Mouse (Mus musculus) fat pad, adult 2 months (tissue): ENCODE data around the gene Cpb1.

ENCODE experiments used
- DNase-seq: peaks from one replicate; pipeline ENCODE4 v3.0.0-alpha.2; 2011; ENCODE audit warnings: low read depth, low spot score; ENCODE audit errors: extremely low read depth

The Cpb1 gene

DNA sequence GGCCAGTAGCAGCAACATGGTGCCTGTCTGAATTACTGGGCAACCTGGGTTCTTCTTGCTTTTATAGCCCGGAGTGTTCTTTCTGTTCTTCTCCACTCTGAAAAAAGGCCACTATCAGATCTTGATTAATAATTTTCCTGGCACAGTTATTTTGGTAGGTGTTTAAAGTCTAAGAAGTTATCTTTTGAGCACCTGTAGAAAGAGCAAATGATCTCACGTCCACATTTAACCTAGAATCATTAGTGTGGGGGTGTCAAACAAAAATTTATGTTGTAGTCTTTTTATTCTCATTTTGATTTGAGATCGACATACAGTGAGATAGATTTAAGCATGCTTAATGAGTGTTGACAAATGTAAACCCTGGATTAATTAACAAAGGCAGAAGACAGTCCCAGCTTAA is at the start of gene Cpb1:
Cpb1 (minus strand) TSS at position 101 of the 400 bp plus-strand sequence.
- no peak for DNase-seq

GRCm38 (mm10) chr3:20317233-20317632 is 41.7 kb upstream of the Cpb1 start:
- no peak for DNase-seq

DNA sequence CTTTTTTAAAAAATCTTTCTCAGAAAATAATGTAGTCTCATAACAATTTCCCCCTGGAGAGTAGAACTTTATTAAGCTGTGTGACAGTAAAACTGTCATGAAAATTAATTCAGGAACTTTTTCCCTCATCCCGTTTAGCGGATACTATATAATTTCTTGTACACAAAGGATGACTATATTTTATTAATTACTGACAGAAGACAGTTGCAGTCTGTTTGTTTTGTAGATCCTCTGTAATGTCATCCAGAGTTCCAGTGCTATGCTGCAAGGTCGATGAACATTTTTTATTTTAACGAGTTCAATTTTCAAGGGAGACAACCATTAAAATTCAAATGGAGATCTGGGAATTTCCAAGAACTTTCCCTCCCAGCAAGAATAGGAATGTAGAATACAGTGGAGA is 33.6 kb upstream of the Cpb1 start:
- no peak for DNase-seq

GRCm38 (mm10) chr3:20307256-20307655 is 31.7 kb upstream of the Cpb1 start:
- DNase-seq, result no peak

DNA sequence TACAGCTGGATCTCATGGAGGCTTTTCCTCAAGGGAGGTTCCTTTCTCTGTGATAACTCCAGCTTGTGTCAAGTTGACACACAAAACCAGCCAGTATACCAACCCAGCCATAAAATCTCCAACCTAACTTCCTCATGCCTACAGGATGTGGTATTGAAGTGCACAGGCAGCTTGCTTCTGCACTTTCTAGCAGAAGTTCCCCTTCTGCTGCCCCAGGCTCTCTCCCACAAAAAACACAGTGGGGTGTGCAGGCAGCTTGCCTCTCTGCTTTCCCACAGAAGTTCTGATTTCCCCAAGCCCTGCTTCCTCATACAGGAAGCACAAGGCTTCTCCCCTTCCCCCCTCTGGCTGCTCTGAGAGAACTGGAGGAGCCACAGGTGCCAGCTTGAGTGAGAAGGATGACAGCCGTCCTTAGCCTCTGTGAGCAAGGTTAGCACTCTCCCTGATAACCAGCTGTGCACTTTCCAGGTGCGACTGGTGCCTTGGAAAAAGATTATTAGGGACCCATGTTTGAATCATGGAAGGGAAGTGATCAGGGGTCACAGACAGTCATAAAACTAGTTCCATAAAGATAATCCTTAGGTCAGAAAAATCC is 29.3 kb upstream of the Cpb1 start:
- no peak for DNase-seq

- DNase-seq, result no peak
Measured at GRCm38 (mm10) chr3:20295546-20295945, 20.0 kb upstream of the Cpb1 start.

DNA sequence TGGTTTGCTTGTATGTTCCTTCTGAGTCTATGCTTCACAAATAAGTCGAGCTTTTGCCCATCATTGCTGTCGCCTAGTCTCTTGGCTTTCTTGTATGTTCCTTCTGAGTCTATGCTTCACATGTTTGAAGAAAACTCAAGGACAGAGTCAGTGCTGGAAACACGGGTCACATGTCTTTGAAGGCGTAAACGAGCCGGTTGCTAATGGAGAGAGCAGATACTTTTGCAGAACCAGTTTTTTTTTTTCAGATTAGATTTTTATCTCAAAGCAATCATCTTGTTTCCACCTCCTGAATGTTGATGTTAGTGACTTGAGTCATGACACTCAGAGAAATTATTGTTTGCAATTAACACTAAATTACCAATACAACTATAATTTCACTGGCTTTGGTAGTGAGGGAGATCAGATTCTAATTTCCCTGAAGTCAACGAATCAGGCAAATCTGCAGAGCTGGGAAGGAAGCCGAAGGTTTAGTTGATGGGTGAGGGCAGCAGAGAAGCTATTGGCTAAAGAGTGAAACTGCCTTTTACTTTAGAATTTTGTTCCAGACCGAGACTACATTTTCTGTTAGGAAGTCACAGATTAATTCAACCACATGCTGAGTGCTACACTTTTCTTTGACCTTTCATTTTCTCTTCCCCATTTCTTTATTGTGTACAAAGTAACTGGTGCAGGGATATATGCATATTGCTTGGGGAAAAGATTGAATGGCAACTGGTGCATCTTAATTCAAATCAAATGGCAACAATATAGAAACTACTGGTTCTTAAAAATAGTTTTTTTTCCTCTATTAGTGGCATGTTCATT is 19.2 kb upstream of the Cpb1 start:
- DNase-seq, result no peak

- DNase-seq, result no peak
Measured at GRCm38 (mm10) chr3:20291370-20291769, 15.8 kb upstream of the Cpb1 start.

DNA sequence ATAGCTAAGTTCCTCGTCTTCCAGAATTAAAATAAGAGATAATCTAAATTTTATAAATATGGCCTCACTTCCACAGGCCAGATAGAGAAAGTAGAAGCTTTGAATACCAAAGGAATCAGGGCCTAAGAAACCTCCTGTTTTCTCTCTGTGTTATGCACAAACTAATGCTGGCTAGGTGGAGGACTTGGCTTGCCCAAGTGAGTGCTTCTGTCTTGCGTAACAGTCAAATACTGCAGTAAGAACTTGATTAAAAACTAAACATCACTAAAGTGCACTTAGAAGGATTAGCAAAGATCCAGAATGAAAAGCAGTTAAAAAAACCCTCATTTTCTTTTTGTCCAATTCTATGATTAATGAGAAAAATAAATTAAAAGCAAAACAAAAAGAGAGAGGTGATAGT is 13.2 kb upstream of the Cpb1 start:
- no peak for DNase-seq

DNA sequence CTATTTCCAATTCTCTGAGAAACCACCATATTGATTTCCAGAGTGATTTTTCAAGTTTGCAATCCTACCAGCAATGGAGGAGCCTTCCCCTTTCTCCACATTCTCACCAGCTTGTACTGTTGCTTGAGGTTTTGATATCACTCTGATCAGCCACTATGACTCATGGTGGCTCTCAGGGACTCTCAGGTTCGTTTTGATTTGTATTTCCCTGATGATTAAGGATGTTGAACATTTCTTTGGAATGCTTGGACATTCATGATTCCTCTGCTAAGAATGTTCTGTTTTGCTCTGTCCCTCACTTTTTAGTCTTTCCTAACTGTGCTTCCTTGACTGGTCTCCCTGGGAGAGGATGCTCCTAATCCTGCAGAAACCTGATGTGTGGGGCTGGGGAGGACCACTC is 6.3 kb upstream of the Cpb1 start:
- DNase-seq, result no peak

DNA sequence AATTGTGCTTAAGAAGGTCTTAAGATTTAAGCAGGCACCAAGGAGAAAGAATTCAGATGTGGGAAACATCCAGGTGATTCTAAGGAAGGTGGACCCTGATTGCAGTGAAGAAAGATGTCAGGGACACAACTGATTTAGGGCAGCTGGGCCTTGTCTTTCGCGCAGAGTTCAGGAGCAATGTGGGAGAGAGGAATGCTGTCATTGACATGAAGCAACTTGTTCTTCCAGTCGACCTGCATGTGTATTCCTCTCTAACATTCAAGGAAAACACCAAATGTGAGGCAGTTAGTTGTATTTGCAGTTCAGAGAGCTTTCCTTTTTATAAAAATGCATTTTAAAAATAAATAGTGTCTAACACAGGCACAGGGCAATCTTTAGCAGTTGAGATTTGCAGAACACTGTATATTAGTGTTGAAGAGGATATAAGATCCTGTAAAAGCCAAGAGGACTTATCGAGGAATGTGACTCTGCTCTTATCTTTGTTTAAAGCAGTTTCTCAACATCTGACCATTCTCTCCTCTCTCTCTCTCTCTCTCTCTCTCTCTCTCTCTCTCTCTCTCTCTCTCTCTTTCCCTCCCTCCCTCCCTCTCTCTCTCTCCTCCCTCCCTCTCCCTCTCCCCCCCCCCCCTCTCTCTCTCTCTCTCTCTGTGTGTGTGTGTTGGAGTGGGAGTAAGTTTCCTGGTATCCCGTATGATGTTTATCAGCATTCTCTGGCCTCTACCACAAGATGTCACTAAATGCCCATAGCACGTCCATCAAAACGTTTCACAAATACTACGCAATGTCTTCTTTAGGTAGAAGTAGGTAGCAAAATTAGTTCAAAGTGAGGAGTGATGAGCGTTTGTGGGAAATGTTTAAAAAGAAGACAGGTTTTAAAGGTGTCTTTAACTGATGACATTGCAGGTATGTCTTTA is 20.7 kb downstream of the Cpb1 start:
- no peak for DNase-seq

DNA sequence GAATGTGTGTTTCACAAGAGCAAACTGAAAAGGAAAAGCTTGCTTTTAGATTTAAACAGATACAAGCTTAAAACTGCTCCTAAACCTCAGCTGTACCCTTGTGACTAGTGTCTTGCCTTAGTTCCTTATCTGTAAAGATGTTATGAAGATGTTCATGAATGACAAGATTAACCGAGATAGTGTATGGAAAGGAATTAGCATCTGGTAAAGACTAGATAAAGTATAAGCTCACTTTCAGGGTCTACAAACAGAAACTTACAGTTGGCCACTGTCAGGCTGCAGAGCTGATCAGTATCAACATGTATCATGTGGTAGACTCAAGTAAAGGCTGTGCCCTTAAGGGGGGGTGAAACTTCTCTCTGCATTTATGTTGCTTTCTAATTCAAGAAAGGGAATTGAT is 31.6 kb downstream of the Cpb1 start:
- no peak for DNase-seq

DNA sequence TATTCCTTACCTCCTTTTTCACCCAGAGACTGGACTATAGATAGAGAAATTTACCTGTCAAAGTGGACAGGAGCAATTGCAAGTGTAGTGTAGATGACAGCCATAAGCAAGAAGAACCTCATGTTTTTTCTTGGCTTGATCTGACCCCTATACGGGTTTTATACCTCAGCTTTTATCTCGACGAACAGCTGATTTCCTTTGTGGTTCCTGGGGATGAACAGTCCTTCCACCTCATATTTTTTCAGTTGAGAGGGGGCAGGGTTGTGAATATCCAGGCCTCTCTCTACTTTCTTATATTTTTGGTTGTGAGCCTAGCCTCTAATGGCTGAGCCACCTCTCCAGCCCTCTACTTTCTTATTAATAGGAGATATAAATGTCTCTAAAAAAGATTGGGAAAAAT is 33.5 kb downstream of the Cpb1 start, which contains the start of gene Cpa3:
Cpa3 (minus strand) TSS at position 132 of the 400 bp plus-strand sequence.
- no peak for DNase-seq

GRCm38 (mm10) chr3:20239741-20240140 is 35.8 kb downstream of the Cpb1 start:
- DNase-seq, result no peak

GRCm38 (mm10) chr3:20236965-20237364 is 38.6 kb downstream of the Cpb1 start:
- DNase-seq, result no peak

GRCm38 (mm10) chr3:20229027-20229426 is 46.5 kb downstream of the Cpb1 start:
- no peak for DNase-seq

DNA sequence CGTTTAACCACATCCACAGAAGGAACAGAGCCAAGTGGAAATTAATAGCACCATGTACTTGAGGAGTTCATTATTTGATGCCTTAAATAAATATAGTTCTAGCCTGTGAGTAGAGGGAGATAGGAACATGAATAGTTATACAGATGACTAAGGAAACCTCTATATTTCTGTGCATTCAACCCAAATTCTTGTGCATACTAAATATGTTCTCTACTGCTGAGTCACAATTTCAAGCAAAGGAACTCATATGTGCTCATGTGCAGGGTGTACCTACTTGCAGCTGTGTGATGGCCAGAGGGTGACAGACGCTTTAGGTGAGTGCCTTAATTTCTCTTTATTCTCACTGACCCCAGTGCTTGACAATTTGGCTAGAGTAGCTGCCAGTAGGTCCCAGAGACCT is 50.1 kb downstream of the Cpb1 start:
- DNase-seq, result no peak

DNA sequence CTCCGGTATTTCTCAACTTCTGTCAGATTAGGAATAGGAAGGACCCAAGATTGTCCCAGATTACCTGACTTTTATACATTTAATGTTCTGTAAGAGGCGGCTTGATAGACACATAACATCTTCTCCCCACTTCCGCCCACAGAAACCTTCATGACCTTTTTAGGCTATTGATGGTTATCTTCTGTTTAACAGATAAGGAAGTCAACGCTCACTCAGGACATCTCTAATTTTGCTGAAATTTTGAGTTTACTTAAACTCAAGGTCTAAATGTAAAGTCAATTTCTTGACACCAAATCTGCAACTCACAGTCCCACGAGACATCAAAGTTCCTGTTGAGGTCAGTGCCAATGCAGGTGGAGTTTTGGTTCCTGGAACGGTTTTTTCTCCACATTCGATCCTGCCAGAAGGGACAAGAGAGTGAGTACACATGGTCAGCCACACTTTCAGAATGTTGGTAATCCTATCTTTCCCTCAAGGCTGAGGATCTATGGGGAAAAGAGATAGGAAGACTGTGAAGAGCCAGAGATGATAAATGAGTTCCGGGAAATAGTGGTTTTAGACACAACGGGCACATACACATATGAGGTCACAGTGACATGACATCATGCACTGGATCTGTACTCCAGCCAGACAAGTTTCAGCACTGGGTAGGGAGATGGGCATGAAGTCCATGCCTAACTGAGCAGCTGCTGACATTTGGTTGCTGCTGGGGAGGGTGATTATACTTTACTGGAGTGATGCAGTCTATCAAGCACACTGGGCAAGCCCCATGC is 52.4 kb downstream of the Cpb1 start:
- no peak for DNase-seq

- no peak for DNase-seq
Measured at GRCm38 (mm10) chr3:20222136-20222535, 53.4 kb downstream of the Cpb1 start.

- no peak for DNase-seq
Measured at GRCm38 (mm10) chr3:20198869-20199268, 76.7 kb downstream of the Cpb1 start.
